Mouse (Mus musculus) MEL (cell line): ENCODE measurements around the gene Egfl8. TPM values are rescaled to one million over a fixed set of nuclear protein-coding genes. Genes with fewer than 3 reads are reported as not detected.

Experiments used
- DNase-seq: peaks from one replicate; pipeline ENCODE4 v3.0.0; 2011; ENCODE audit warnings: low read depth, low spot score
- H3K27ac ChIP-seq: 2 replicates; pipeline ENCODE4 v1.5.1; 2012; ENCODE audit warnings: low read depth, mild to moderate bottlenecking, control low read depth, low read length, moderate library complexity; ENCODE audit not compliant: control insufficient read depth
- H3K27me3 ChIP-seq, 2 experiments: fragments of 150-350 bp in 1 of 2; sonication (generic) in 1 of 2; 2 replicates each; pipeline ENCODE4 v1.6.1; 2012; ENCODE audit warnings: low read length in 2 of 2, mild to moderate bottlenecking in 2 of 2, improper control_type of control experiment in 1 of 2, moderate library complexity in 1 of 2; ENCODE audit not compliant: insufficient read depth in 2 of 2, control insufficient read depth in 1 of 2
- H3K36me3 ChIP-seq, 2 experiments: 2 replicates each; pipeline ENCODE4 v1.6.1; 2012 to 2014; ENCODE audit warnings: low read length in 2 of 2, improper control_type of control experiment in 1 of 2, inconsistent platforms in 1 of 2, mild to moderate bottlenecking in 1 of 2; ENCODE audit not compliant: insufficient read depth in 2 of 2, control insufficient read depth in 1 of 2
- H3K4me1 ChIP-seq, 2 experiments: fragments of 150-350 bp in 1 of 2; sonication (generic) in 1 of 2; 2 replicates each; pipeline ENCODE4 v1.6.1; 2012; ENCODE audit warnings: low read length in 2 of 2, improper control_type of control experiment in 1 of 2, mild to moderate bottlenecking in 1 of 2; ENCODE audit not compliant: insufficient read depth in 2 of 2, control insufficient read depth in 1 of 2
- H3K4me3 ChIP-seq, 2 experiments: fragments of 150-350 bp in 1 of 2; sonication (generic) in 1 of 2; 2 replicates each; pipeline ENCODE4 v1.5.1; 2012; ENCODE audit warnings: low read depth in 2 of 2, low read length in 2 of 2, mild to moderate bottlenecking in 2 of 2, moderate library complexity in 2 of 2, control low read depth in 1 of 2, improper control_type of control experiment in 1 of 2; ENCODE audit not compliant: control insufficient read depth in 1 of 2, insufficient read depth in 1 of 2
- H3K79me2 ChIP-seq: 2 replicates; pipeline ENCODE4 v1.6.1; 2012; ENCODE audit warnings: mild to moderate bottlenecking, low read length, moderate library complexity; ENCODE audit not compliant: control insufficient read depth, poor library complexity, insufficient read depth
- H3K9ac ChIP-seq: 2 replicates; pipeline ENCODE4 v1.6.1; 2012; ENCODE audit warnings: low read depth, mild to moderate bottlenecking, control low read depth, low read length, moderate library complexity; ENCODE audit not compliant: control insufficient read depth, poor library complexity, severe bottlenecking
- H3K9me3 ChIP-seq: fragments of 150-350 bp; sonication (generic); replicated peaks from 2 replicates; pipeline ENCODE4 v1.6.1; 2012; ENCODE audit warnings: mild to moderate bottlenecking, low read length, improper control_type of control experiment, moderate library complexity; ENCODE audit not compliant: insufficient read depth
- CHD1 ChIP-seq: IDR thresholded peaks from 2 replicates; pipeline ENCODE4 v1.6.1; 2012; ENCODE audit warnings: low read depth, mild to moderate bottlenecking, inconsistent platforms, low read length, improper control_type of control experiment
- CHD2 ChIP-seq: IDR thresholded peaks from 2 replicates; pipeline ENCODE4 v1.6.1; 2011; ENCODE audit warnings: low read length, improper control_type of control experiment
- CTCF ChIP-seq, 3 experiments: IDR thresholded peaks in 2 of 3; conservative IDR thresholded peaks in 1 of 3; 2 replicates each; pipeline ENCODE4 v1.5.1; 2011 to 2012; ENCODE audit warnings: low read length in 3 of 3, low read depth in 2 of 3, mild to moderate bottlenecking in 2 of 3, improper control_type of control experiment in 1 of 3, inconsistent platforms in 1 of 3, mixed read lengths in 1 of 3, moderate library complexity in 1 of 3; ENCODE audit not compliant: control insufficient read depth in 1 of 3, insufficient read depth in 1 of 3, poor library complexity in 1 of 3, severe bottlenecking in 1 of 3
- EP300 ChIP-seq, 2 experiments: IDR thresholded peaks; 2 replicates each; pipeline ENCODE4 v1.6.1; 2011; ENCODE audit warnings: improper control_type of control experiment in 2 of 2, low read length in 2 of 2, low read depth in 1 of 2, mild to moderate bottlenecking in 1 of 2
- GABPA ChIP-seq: IDR thresholded peaks from 2 replicates; pipeline ENCODE4 v1.6.1; 2012; ENCODE audit warnings: low read depth, mild to moderate bottlenecking, inconsistent platforms, low read length, improper control_type of control experiment, moderate library complexity
- KAT2A ChIP-seq: conservative IDR thresholded peaks from 2 replicates; pipeline ENCODE4 v1.6.1; 2012; ENCODE audit warnings: low read depth, low read length, improper control_type of control experiment, inconsistent platforms
- MXI1 ChIP-seq: IDR thresholded peaks from 2 replicates; pipeline ENCODE4 v1.6.1; 2011; ENCODE audit warnings: mild to moderate bottlenecking, low read depth, low read length, improper control_type of control experiment
- NELFE ChIP-seq: IDR thresholded peaks from 2 replicates; pipeline ENCODE4 v1.6.1; 2011; ENCODE audit warnings: low read depth, low read length, improper control_type of control experiment
- POLR2AphosphoS2 ChIP-seq: IDR thresholded peaks from 2 replicates; pipeline ENCODE4 v1.6.1; 2011; ENCODE audit warnings: low read length, improper control_type of control experiment
- POLR2AphosphoS5 ChIP-seq: IDR thresholded peaks from 2 replicates; pipeline ENCODE4 v1.6.1; 2012; ENCODE audit warnings: low read depth, borderline replicate concordance, mild to moderate bottlenecking, inconsistent platforms, low read length, moderate library complexity, mixed read lengths
- RCOR1 ChIP-seq: IDR thresholded peaks from 2 replicates; pipeline ENCODE4 v1.6.1; 2012; ENCODE audit warnings: low read depth, mild to moderate bottlenecking, inconsistent platforms, low read length, improper control_type of control experiment
- SIN3A ChIP-seq: IDR thresholded peaks from 2 replicates; pipeline ENCODE4 v1.6.1; 2012; ENCODE audit warnings: low read length, improper control_type of control experiment, inconsistent platforms
- TAL1 ChIP-seq: IDR thresholded peaks from 2 replicates; pipeline ENCODE4 v1.6.1; 2012; ENCODE audit warnings: mild to moderate bottlenecking, inconsistent platforms, low read length, moderate library complexity, mixed read lengths
- polyA plus RNA-seq, 2 experiments: library from polyadenylated mRNA; stranded (reverse) in 1 of 2; unstranded in 1 of 2; fragments of >175 nt in 1 of 2; fragments of >200 nt in 1 of 2; gene quantifications; 2 replicates each; pipeline versions ENCODE4 v1.2.1 to v1.2.4; 2012; ENCODE audit warnings: low replicate concordance in 2 of 2, low read depth in 1 of 2; ENCODE audit not compliant: insufficient read length in 2 of 2, insufficient read depth in 1 of 2, missing spikeins in 1 of 2
- total RNA-seq: library from RNA; depleted of rRNA; stranded (reverse); fragments of 300-350 nt; gene quantifications from 2 replicates; pipeline ENCODE4 v1.2.3, GENCODE M21; 2012

The Egfl8 gene
- total and polyA plus RNA-seq, 3 experiments, result 0.89 to 1.6 TPM; not detected in 1

GRCm38 (mm10) chr17:34658591-34658990 is 42.8 kb upstream of the Egfl8 start:
- Histone ChIP-seq H3K79me2 (no peaks in the 10 kb centered on the region), H3K36me3 (peaks cover 0 to 3% of the 10 kb centered on the region in 2 experiments; a peak in 1 of 4 replicates), H3K4me3 (no peak overlapping the region), H3K27ac (no peak overlapping the region), H3K9ac (no peak overlapping the region), H3K9me3 (no peaks in the 10 kb centered on the region), H3K4me1 (peaks cover 0 to 23% of the 10 kb centered on the region in 2 experiments; a peak in 3 of 4 replicates), H3K27me3 (no peaks in the 10 kb centered on the region)
- TF ChIP-seq RCOR1 (no peak), GABPA (no peak), NELFE (no peak), EP300 (IDR thresholded peaks at IDR 0.05; ENCODE audit: low read depth in 1 of 2, low read length in 2 of 2) (no peak)
- no peak for DNase-seq

GRCm38 (mm10) chr17:34658145-34658544 is 42.4 kb upstream of the Egfl8 start:
- H3K79me2 ChIP-seq, result no peaks in the 10 kb centered on the region
- no peak for DNase-seq
- H3K4me1 ChIP-seq, result peaks cover 0 to 23% of the 10 kb centered on the region in 2 experiments; a peak in 3 of 4 replicates
- no peak for TF ChIP-seq TAL1
- no peak overlapping the region for H3K4me3 ChIP-seq
- peaks cover 0 to 3% of the 10 kb centered on the region in 2 experiments; a peak in 1 of 4 replicates for H3K36me3 ChIP-seq
- H3K9me3 ChIP-seq, result no peaks in the 10 kb centered on the region
- no peaks in the 10 kb centered on the region for H3K27me3 ChIP-seq
- H3K27ac ChIP-seq, result no peak overlapping the region
- no peak overlapping the region for H3K9ac ChIP-seq

- Histone ChIP-seq H3K9me3 (no peaks in the 10 kb centered on the region), H3K4me1 (peaks cover 0 to 19% of the 10 kb centered on the region in 2 experiments; a peak in 3 of 4 replicates), H3K36me3 (peaks cover 0 to 3% of the 10 kb centered on the region in 2 experiments; a peak in 1 of 4 replicates), H3K27me3 (no peaks in the 10 kb centered on the region), H3K4me3 (no peak overlapping the region), H3K79me2 (no peaks in the 10 kb centered on the region), H3K9ac (no peak overlapping the region), H3K27ac (no peak overlapping the region)
- TF ChIP-seq SIN3A, result no peak
- no peak for TF ChIP-seq MXI1
- TF ChIP-seq POLR2AphosphoS2, result no peak
- TF ChIP-seq CTCF (IDR thresholded peaks at IDR 0.05 in 2 of 3, conservative IDR thresholded peaks at IDR 0.05 in 1 of 3; ENCODE audit: control insufficient read depth in 1 of 3, insufficient read depth in 1 of 3, low read depth in 2 of 3, low read length in 3 of 3, poor library complexity in 1 of 3, severe bottlenecking in 1 of 3), result no peak
- TF ChIP-seq GABPA, result no peak
- TF ChIP-seq CHD1, result no peak
- TF ChIP-seq KAT2A, result no peak
- TF ChIP-seq POLR2AphosphoS5, result no peak
- TF ChIP-seq CHD2, result no peak
- no peak for DNase-seq
Measured at GRCm38 (mm10) chr17:34657271-34657670, 41.5 kb upstream of the Egfl8 start.
